Mouse (Mus musculus) bone marrow, adult 2 months (tissue): ENCODE results near the gene Rdm1. TPM values are rescaled to one million over a fixed set of nuclear protein-coding genes. Genes with fewer than 3 reads are reported as not detected.
A peak's percentile ranks its signal among the peaks of the same experiment; 100 is the strongest.
"Not testable (repeated sequence)": the region's sequence is repeated elsewhere in the genome, so short reads cannot be mapped to it uniquely, and the experiment has no call there.

Source experiments
- H3K27ac ChIP-seq: fragments of 200-500 bp; 2 replicates; pipeline ENCODE4 v1.5.1; 2012; ENCODE audit warnings: low read depth, mild to moderate bottlenecking, control low read depth, inconsistent platforms, low read length; ENCODE audit not compliant: control insufficient read depth, poor library complexity, insufficient read depth
- H3K4me1 ChIP-seq: fragments of 200-500 bp; 2 replicates; pipeline ENCODE4 v1.6.1; 2011; ENCODE audit warnings: low read length; ENCODE audit not compliant: control insufficient read depth, insufficient read depth
- H3K4me3 ChIP-seq: fragments of 200-500 bp; replicated peaks from 2 replicates; pipeline ENCODE3; 2011; ENCODE audit warnings: mild to moderate bottlenecking, low read depth, low read length, control low read depth; ENCODE audit not compliant: control insufficient read depth
- CTCF ChIP-seq: fragments of 200-500 bp; IDR thresholded peaks from 2 replicates; pipeline ENCODE4 v1.5.1; 2011; ENCODE audit warnings: low read length, control low read depth; ENCODE audit not compliant: control insufficient read depth, insufficient read depth
- POLR2A ChIP-seq: fragments of 200-500 bp; IDR thresholded peaks from 2 replicates; pipeline ENCODE4 v1.6.1; 2011; ENCODE audit warnings: low read depth, mild to moderate bottlenecking, control low read depth, low read length, borderline replicate concordance; ENCODE audit not compliant: control insufficient read depth
- WGBS: fragments of 180-500 bp; shearing (Covaris S2); methylation state at CpG from one replicate; pipeline ENCODE4 v1.1.7; 2018; 5-methylcytosine and 5-hydroxymethylcytosine counted together
- polyA plus RNA-seq: library from polyadenylated mRNA; stranded (reverse); fragments of >200 nt; gene quantifications from 2 replicates; pipeline ENCODE4 v1.2.4, GENCODE M21; 2011; ENCODE audit warnings: low replicate concordance; ENCODE audit not compliant: missing spikeins, insufficient read depth, insufficient read length

The Rdm1 gene
- polyA plus RNA-seq, 1 experiment: 57.2 TPM

DNA sequence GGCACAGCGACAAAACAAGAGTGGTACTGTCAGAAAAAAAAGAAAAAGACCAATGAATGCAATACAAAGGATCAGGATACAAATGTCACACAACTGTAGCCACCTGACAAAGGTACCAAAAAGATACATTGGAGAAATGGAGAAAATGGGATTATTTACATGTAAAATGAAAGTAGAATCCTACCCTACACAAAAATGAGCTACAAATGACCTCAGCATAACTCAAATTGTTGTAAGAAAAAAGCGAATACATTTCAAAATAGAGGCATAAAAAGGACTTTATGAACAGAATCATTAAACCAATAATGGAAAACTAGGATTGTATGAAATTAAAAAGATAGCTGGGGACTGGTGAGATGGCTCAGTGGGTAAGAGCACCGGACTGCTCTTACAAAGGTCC lies 17.6 kb downstream of the Rdm1 start:
- no peak overlapping the region for H3K27ac ChIP-seq
- no peak for TF ChIP-seq POLR2A
- TF ChIP-seq CTCF: no peak
- 61% methylated on average over 3 of the region's 3 CpGs for WGBS
- H3K4me1 ChIP-seq: no peaks in the 10 kb centered on the region; the same call in 1 of the 2 replicates
- H3K4me3 ChIP-seq: no peak overlapping the region

- not testable (repeated sequence) for H3K4me3 ChIP-seq, H3K27ac ChIP-seq, H3K4me1 ChIP-seq
- 3% methylated on average over 4 of the region's 4 CpGs for WGBS
These were observed 18.0 kb downstream of the Rdm1 start for GRCm38 (mm10) chr11:101645043-101645410.

DNA sequence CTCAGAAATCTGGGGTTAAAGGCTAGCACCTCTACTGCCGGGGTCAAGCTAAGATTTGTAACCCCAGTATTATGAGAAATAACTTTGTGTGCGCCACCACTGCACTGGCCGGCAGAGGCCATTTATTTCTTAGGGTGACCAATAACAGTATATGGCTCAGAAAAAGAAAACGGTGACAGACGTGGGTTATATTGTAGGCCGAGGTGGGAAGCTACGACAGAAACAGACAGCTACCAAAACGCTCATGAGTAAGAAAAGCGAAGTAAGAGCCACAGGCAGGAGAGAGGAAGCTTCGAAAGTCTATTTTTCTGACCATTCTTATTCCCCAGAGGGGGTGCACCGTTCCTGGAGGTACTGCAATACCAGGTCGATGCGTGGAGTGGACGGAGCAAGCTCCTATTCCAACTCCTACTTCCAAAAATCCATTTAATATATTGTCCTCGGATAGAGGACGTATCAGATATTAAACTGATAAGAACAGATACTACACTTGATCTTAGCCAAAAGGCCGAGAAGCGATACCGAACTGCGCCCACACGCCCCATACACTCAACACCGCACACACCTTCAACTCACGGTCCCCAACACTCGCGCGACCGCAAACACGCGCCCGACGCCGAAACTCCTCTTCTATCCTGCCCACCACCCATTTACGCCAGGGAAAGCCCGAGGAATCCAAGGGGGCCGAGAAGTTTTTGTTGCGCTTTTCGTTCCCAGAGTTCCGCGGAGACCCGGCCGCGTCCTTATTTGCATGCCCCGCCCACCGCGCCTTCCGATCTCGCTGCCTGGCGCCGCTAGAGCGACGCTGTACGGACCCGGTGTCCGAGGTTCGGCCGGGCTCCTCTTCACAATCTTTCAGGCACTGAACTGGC lies 18.7 kb downstream of the Rdm1 start:
- Histone ChIP-seq H3K27ac (peak overlapping the region; percentile 95), H3K4me3 (peak overlapping the region; percentile 52)
- H3K4me1 ChIP-seq: not testable (repeated sequence)
- under 1% methylated on average over 44 of the region's 56 CpGs for WGBS

DNA sequence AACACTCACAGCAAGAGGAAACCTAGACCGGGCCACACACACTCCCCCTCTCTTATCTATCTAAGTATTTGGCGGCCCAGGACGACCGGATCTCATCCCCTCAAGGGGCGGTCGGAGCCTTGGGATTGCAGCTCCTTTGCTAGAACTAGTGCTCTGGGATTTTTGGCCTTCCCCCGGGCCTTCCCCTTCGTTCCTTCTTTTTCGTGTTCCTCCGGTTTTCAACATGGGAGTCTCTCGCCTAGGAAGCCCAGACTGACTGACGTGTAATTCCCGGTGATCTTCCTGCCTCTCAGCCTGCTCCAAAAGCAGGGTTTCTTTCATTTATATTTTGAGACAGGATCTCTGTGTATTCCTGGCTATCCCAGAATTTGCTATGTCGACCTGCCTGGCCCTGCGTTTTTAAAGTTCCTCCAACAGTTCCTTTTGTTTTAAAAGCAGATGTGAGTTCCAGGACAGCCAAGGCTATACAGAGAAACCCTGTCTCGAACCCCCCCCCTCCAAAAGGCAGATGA lies 19.3 kb downstream of the Rdm1 start:
- H3K27ac ChIP-seq: peak overlapping the region; percentile 95
- not testable (repeated sequence) for H3K4me3 ChIP-seq, H3K4me1 ChIP-seq
- WGBS: 13% methylated on average over 16 of the region's 16 CpGs

GRCm38 (mm10) chr11:101647093-101647492 lies 20.1 kb downstream of the Rdm1 start:
- not testable (repeated sequence) for H3K4me3 ChIP-seq, H3K4me1 ChIP-seq, H3K27ac ChIP-seq
- 82% methylated on average over 10 of the region's 10 CpGs for WGBS

- WGBS: 83% methylated on average over 4 of the region's 4 CpGs
- TF ChIP-seq CTCF (no peak), POLR2A (no peak)
- Histone ChIP-seq H3K4me3 (no peak overlapping the region), H3K4me1 (no peaks in the 10 kb centered on the region; the same call in 1 of the 2 replicates), H3K27ac (no peak overlapping the region)
These were observed 29.4 kb downstream of the Rdm1 start for GRCm38 (mm10) chr11:101656356-101656755.

DNA sequence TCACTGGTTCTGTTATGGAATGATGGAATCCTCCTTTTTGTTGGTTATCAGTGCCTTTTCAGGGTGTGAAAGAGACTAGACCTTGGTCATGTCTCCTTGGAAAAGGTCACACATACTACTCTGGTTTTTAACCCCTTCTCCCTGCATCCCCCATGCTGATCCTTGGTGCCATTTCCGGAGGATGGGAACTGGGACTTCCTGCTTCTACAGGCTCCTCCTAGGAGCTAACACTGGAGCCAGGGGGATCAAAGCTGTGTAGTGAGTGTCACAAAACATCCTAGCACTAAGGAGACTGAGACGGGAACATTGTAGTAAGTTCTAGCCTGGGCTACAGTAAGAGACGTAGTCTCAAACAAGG lies 30.5 kb downstream of the Rdm1 start:
- Histone ChIP-seq H3K27ac (no peak overlapping the region), H3K4me1 (no peaks in the 10 kb centered on the region; the same call in 1 of the 2 replicates), H3K4me3 (no peak overlapping the region)
- TF ChIP-seq CTCF (no peak), POLR2A (no peak)
- 27% methylated on average over 3 of the region's 3 CpGs for WGBS

- WGBS: under 1% methylated on average over 38 of the region's 40 CpGs
- not testable (repeated sequence) for H3K4me3 ChIP-seq, H3K4me1 ChIP-seq
- peak; percentile 55 for TF ChIP-seq POLR2A
- H3K27ac ChIP-seq: peak overlapping the region; percentile 65
These were observed 31.1 kb downstream of the Rdm1 start for GRCm38 (mm10) chr11:101657886-101658750.
